Mouse (Mus musculus): ENCODE data around the gene Zfp366.

- TF ChIP-seq CTCF (IDR thresholded peaks at IDR 0.05; ENCODE audit: extremely low read depth, insufficient read depth, low read length) (no peak), POLR2A (IDR thresholded peaks at IDR 0.05; ENCODE audit: extremely low read depth, insufficient read depth, low read length) (no peak)
These were observed 41.0 kb downstream of the Zfp366 start for GRCm38 (mm10) chr13:99225374-99226240.

Data from cortical plate, adult 2 months (tissue).